Mouse (Mus musculus) megakaryocyte, embryonic 14.5 days (primary cell): ENCODE results near the gene Gm10668. TPM values are rescaled to one million over a fixed set of nuclear protein-coding genes. Genes with fewer than 3 reads are reported as not detected.
"Not testable (repeated sequence)": the region's sequence is repeated elsewhere in the genome, so short reads cannot be mapped to it uniquely, and the experiment has no call there.

ENCODE experiments used
- H3K27me3 ChIP-seq: replicated peaks from 2 replicates; pipeline ENCODE3; 2012; ENCODE audit warnings: inconsistent platforms
- H3K36me3 ChIP-seq: replicated peaks from 2 replicates; pipeline ENCODE3; 2012; ENCODE audit warnings: low read length, inconsistent platforms, mixed read lengths
- H3K4me1 ChIP-seq: 2 replicates; pipeline ENCODE4 v1.6.1; 2012; ENCODE audit warnings: inconsistent platforms
- H3K4me3 ChIP-seq: replicated peaks from 2 replicates; pipeline ENCODE3; 2012; ENCODE audit warnings: moderate library complexity, mild to moderate bottlenecking, inconsistent platforms
- H3K9me3 ChIP-seq: 2 replicates; pipeline ENCODE4 v1.6.1; 2012; ENCODE audit warnings: inconsistent platforms
- polyA plus RNA-seq: library from polyadenylated mRNA; stranded (reverse); fragments of >175 nt; gene quantifications from 2 replicates; pipeline ENCODE4 v1.2.3, GENCODE M21; 2012; ENCODE audit warnings: low replicate concordance; ENCODE audit not compliant: insufficient read depth

Gm10668 gene
- polyA plus RNA-seq = not detected in 2 replicates

DNA sequence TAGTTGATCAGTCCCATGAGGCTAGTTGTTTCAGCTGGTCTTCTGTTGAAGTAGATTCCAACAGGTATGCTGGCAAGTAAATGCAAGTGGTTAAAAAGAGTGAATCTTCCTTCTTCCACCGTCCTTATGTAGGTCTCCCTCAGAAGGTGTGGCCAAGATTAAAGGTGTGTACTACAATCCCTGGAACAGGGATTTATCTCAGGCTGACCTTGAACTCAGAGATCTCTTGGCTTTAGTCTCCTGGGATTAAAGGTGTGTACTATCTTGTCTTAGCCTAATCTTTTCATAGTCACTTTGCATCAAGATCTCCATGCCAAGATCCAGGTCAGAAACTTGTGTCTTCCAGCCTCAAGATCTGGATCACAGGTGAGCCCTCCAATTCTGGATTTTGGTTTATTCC is at the start of gene Gm10668:
TSS of gene Gm10668 (minus strand) at position 101 of the 400 bp plus-strand sequence.
- not testable (repeated sequence) for H3K9me3 ChIP-seq, H3K36me3 ChIP-seq, H3K27me3 ChIP-seq, H3K4me1 ChIP-seq, H3K4me3 ChIP-seq

DNA sequence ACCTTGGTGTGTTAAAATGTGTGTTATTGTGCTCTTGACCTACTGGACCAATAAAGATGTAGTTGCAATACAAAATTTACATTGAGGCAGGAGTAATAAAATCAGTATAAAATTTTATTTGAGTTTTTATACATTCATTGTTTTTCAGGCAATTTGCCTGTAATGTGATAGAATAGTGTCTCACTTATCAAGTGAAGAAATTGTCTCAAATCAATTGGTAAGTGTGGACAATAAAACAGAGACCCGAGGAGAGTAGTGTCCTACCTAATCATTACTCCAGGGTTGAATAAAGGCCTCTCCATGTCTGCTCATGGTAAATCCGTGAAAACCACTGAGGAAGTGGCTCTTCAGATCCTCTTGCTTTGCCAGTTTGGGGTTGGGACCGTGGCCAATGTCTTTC is 40.5 kb upstream of the Gm10668 start, which contains the start of gene Vmn1r112:
TSS of gene Vmn1r112 (plus strand) at position 301 of the 400 bp plus-strand sequence.
- H3K4me3 ChIP-seq, H3K36me3 ChIP-seq, H3K27me3 ChIP-seq: not testable (repeated sequence)

DNA sequence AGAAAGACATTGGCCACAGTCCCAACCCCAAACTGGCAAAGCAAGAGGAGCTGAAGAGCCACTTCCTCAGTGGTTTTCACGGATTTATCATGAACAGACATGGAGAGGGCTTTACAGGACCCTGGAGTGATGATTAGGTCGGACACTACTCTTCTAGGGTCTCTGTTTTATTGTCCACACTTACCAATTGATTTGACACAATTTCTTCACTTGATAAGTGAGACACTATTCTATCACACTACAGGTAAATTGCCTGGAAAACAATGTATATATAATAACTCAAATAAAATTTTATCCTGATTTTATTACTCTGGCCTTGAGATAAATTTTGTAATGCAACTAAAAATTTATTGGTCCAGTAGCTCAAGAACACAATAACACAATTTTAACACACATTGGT is 27.3 kb downstream of the Gm10668 start, which contains the start of gene Vmn1r111:
TSS of gene Vmn1r111 (minus strand) at position 101 of the 400 bp plus-strand sequence.
- H3K9me3 ChIP-seq, H3K27me3 ChIP-seq, H3K4me3 ChIP-seq, H3K4me1 ChIP-seq, H3K36me3 ChIP-seq: not testable (repeated sequence)

More for the DNA sequence above, 40.5 kb upstream of the Gm10668 start, which contains the start of gene Vmn1r112:
- H3K4me1 ChIP-seq, H3K9me3 ChIP-seq: not testable (repeated sequence)

Other genes with a start within 250 kb of the Gm10668 start
- gene Vmn1r103, start 220.1 kb downstream of the Gm10668 start, polyA plus RNA-seq = not detected in 2 replicates
- not detected in 2 replicates for gene Vmn1r104, start 196.8 kb downstream of the Gm10668 start, polyA plus RNA-seq
- not detected in 2 replicates for gene Gm5726, start 184.9 kb downstream of the Gm10668 start, polyA plus RNA-seq
- gene Gm4141, start 154.4 kb downstream of the Gm10668 start, polyA plus RNA-seq = not detected in 2 replicates
- gene Gm4513, start 131.6 kb downstream of the Gm10668 start, polyA plus RNA-seq = not detected in 2 replicates
- gene Vmn1r107, start 61.7 kb downstream of the Gm10668 start, polyA plus RNA-seq = not detected in 2 replicates
- gene Vmn1r111, start 27.4 kb downstream of the Gm10668 start, polyA plus RNA-seq = not detected in 2 replicates
- gene Vmn1r112, start 40.6 kb upstream of the Gm10668 start, polyA plus RNA-seq = not detected in 2 replicates
- not detected in 2 replicates for gene Vmn1r113, start 56.7 kb upstream of the Gm10668 start, polyA plus RNA-seq
- not detected in 2 replicates for gene Vmn1r114, start 81.6 kb upstream of the Gm10668 start, polyA plus RNA-seq
- not detected in 2 replicates for gene Vmn1r115, start 114.4 kb upstream of the Gm10668 start, polyA plus RNA-seq
- gene Vmn1r116, start 141.6 kb upstream of the Gm10668 start, polyA plus RNA-seq = not detected in 2 replicates
- gene Vmn1r117, start 153.5 kb upstream of the Gm10668 start, polyA plus RNA-seq = not detected in 2 replicates
- not detected in 2 replicates for gene Vmn1r118, start 181.7 kb upstream of the Gm10668 start, polyA plus RNA-seq